Mouse (Mus musculus) layer of hippocampus, adult 11-12 months (tissue): ENCODE data around the gene Vmn1r121.
"Not testable (repeated sequence)": the region's sequence is repeated elsewhere in the genome, so short reads cannot be mapped to it uniquely, and the experiment has no call there.

Experiments
- DNase-seq: peaks from one replicate; pipeline ENCODE4 v3.0.0; 2022; ENCODE audit warnings: low spot score

The Vmn1r121 gene

DNA sequence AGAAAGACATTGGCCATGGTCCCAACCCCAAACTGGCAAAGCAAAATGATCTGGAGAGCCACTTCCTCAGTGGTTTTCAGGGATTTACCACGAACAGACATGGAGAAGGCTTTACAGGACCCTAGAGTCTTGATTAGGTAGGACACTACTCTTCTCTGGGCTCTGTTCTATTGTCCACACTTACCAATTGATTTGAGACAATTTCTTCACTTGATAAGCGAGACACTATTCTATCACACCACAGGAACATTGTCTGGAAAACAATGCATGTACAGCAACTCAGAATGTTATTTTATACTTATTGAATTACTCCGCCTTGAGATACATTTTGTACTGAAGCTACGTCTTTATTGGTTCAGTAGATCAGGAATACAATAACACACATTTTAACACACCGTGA lies at the start of gene Vmn1r121:
Gene Vmn1r121 (minus strand): TSS at position 101 of the 400 bp plus-strand sequence.
- DNase-seq = not testable (repeated sequence)

DNA sequence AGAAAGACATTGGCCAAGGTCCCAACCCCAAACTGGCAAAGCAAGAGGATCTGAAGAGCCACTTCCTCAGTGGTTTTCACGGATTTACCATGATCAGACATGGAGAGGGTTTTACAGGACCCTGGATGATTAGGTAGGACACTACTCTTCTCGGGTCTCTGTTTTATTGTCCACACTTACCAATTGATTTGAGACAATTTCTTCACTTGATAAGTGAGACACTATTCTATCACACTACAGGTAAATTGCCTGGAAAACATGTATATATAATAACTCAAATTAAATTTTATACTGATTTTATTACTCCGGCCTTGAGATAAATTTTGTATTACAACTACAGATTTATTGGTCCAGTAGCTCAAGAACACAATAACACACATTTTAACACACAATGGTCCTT lies 35.7 kb upstream of the Vmn1r121 start, which contains the start of gene Vmn1r122:
Gene Vmn1r122 (minus strand): TSS at position 101 of the 400 bp plus-strand sequence.
- not testable (repeated sequence) for DNase-seq

DNA sequence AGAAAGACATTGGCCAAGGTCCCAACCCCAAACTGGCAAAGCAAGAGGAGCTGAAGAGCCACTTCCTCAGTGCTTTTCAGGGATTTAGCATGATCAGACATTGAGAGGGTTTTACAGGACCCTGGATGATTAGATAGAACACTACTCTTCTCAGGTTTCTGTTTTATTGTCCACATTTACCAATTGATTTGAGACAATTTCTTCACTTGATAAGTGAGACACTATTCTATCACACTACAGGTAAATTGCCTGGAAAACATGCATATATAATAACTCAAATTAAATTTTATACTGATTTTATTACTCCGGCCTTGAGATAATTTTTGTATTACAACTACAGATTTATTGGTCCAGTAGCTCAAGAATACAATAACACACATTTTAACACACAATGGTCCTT lies 44.6 kb downstream of the Vmn1r121 start, which contains the start of gene Vmn1r120:
Gene Vmn1r120 (minus strand): TSS at position 101 of the 400 bp plus-strand sequence.
- not testable (repeated sequence) for DNase-seq
